Comparison of ENCODE assay signal across 16 mouse cellular contexts in the genomic region with DNA sequence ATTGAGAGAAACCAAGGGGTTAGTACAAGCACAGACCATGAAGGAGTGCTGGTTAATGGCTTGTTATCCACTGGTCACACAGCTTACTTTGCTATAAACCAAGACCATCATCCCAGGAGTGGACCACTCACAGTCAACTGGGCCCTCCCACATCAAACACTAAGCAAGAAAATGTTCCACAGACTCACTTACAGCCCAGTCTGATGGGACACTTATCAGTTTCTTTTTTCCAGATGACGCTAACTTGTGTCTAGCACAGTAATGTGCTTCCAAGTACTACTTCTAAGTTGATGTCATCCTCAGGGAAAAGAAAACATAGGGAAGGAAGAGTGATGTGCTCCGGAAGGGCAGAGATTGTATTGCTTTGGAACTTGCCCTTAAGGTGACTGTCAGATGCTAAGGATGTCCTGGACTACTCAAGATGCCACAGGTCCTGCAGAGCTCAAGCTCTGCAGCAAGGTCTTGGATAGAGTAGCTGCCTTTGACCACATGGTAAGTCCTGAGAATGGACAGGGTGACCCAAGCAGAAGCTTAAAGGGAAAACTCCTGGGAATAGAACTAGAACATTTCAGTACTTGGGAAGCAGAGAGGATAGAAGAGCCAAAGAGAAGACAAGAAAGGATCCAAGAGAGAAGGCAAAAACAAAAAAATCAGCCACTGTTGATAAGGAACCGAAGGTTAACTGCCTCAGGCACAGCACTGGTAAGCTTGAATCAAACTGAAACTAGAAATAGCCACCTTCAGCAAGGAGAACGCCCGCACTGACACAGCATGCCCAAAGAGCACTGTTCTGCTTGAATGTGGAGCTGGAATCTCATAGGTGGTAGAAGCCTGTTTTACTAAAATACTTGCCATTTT.
DNase-seq lines count a peak whose midpoint lies in the region; ATAC-seq lines count a peak whose summit lies in the region.
"Had no signal": no experiment of that assay in that cellular context is flagged by ENCODE, and none has a peak within 500 bp of the region (broad histone marks: within the 10 kb centered on the region; RNA-seq: fewer than 3 reads in every experiment).

No protein-coding gene starts in this region.

- no peak overlapping the region for H3K4me3 ChIP-seq in heart, embryonic 13.5 days
- no peak overlapping the region for H3K4me3 ChIP-seq in neural tube, embryonic 15.5 days (replicated peaks)
- H3K4me3 ChIP-seq: embryonic facial prominence, embryonic 12.5 days had no signal

- H3K4me2 ChIP-seq in heart, embryonic 13.5 days: peak overlapping the region; percentile 38
- no peak overlapping the region for H3K4me2 ChIP-seq in neural tube, embryonic 15.5 days
- H3K4me2 ChIP-seq: embryonic facial prominence, embryonic 12.5 days; hindbrain, embryonic 14.5 days had no signal

- H3K27ac ChIP-seq in heart, embryonic 13.5 days (replicated peaks): 0 out of 2 replicates have a peak overlapping the region, but pooled peaks have one; percentile 39
- no peak overlapping the region for H3K27ac ChIP-seq in neural tube, embryonic 15.5 days (replicated peaks)
- H3K27ac ChIP-seq: embryonic facial prominence, embryonic 12.5 days; hindbrain, embryonic 14.5 days; liver, embryonic 14.5 days had no signal

- ATAC-seq in heart, embryonic 13.5 days (ENCODE audit: extremely low read depth, insufficient number of reproducible peaks, low FRiP score, low TSS enrichment): no peak
- no peak for ATAC-seq in neural tube, embryonic 15.5 days (ENCODE audit: low FRiP score)
- no peak for ATAC-seq in granulocyte monocyte progenitor cell, adult 5-6 weeks (replicated peaks; ENCODE audit: poor library complexity, severe bottlenecking)
- ATAC-seq in erythroid progenitor cell, adult 5-6 weeks (replicated peaks; ENCODE audit: low FRiP score, poor library complexity, severe bottlenecking): no peak
- ATAC-seq: forebrain, embryonic 14.5 days had no signal

- H3K27me3 ChIP-seq in heart, embryonic 13.5 days (replicated peaks): no peaks in the 10 kb centered on the region
- H3K27me3 ChIP-seq in neural tube, embryonic 15.5 days (replicated peaks): no peaks in the 10 kb centered on the region
- H3K27me3 ChIP-seq: embryonic facial prominence, embryonic 12.5 days had no signal

- WGBS in heart, embryonic 13.5 days: 37% methylated on average over 5 of the region's 5 CpGs
- WGBS in neural tube, embryonic 15.5 days: 89% methylated on average over 5 of the region's 5 CpGs

- H3K9me3 ChIP-seq in heart, embryonic 13.5 days: no peaks in the 10 kb centered on the region
- H3K9me3 ChIP-seq in neural tube, embryonic 15.5 days (replicated peaks): no peaks in the 10 kb centered on the region
- H3K9me3 ChIP-seq: embryonic facial prominence, embryonic 12.5 days had no signal

- H3K4me1 ChIP-seq in heart, embryonic 13.5 days: peaks cover 9% of the 10 kb centered on the region; the same call in 1 of the 2 replicates
- H3K4me1 ChIP-seq in neural tube, embryonic 15.5 days: no peaks in the 10 kb centered on the region
- H3K4me1 ChIP-seq: embryonic facial prominence, embryonic 12.5 days had no signal

- H3K36me3 ChIP-seq in heart, embryonic 13.5 days: no peaks in the 10 kb centered on the region
- H3K36me3 ChIP-seq in neural tube, embryonic 15.5 days: no peaks in the 10 kb centered on the region
- H3K36me3 ChIP-seq: embryonic facial prominence, embryonic 12.5 days had no signal

- H3K9ac ChIP-seq in heart, embryonic 13.5 days: 0 out of 2 replicates have a peak overlapping the region, but pooled peaks have one; percentile 37
- no peak overlapping the region for H3K9ac ChIP-seq in neural tube, embryonic 15.5 days (replicated peaks)
- H3K9ac ChIP-seq: embryonic facial prominence, embryonic 12.5 days; hindbrain, embryonic 14.5 days; liver, embryonic 14.5 days had no signal

- DNase-seq in adrenal gland, adult 2 months: peak; percentile 21
- DNase-seq in adrenal gland, postnatal 4 days (ENCODE audit: low spot score in 2 of 2): no peak
- peak; percentile 6 for DNase-seq in 3T3-L1 (ENCODE audit: low read depth, low spot score)
- peak; percentile 29 to 42 for DNase-seq in kidney, adult 8-10 months
- DNase-seq: adrenal gland, postnatal 10 days; cerebellum, postnatal 25 days; lung, postnatal 10 days; right cerebral cortex, adult 18-20 months had no signal

Comparison
In these comparisons a context has a peak if more than half of its experiments do, and no peak if none do; other contexts are left out.
1. DNase-seq: peak in adrenal gland, adult 2 months (single experiment), 3T3-L1 (single experiment) and kidney, adult 8-10 months (2 of 2); none in adrenal gland, postnatal 4 days (0 of 2).